Mouse (Mus musculus) kidney, postnatal 36 days (tissue): ENCODE data around the gene Arid2.
A peak's percentile ranks its signal among the peaks of the same experiment; 100 is the strongest.
"Not testable (repeated sequence)": the region's sequence is repeated elsewhere in the genome, so short reads cannot be mapped to it uniquely, and the experiment has no call there.

Experiments used
- DNase-seq, 2 experiments: peaks; one replicate each; pipeline ENCODE4 v3.0.0; 2021 to 2022; ENCODE audit warnings: mixed read lengths in 2 of 2

Gene Arid2

GRCm38 (mm10) chr15:96286015-96286934 lies 1.0 kb upstream of the Arid2 start:
- peak; percentile 97 for DNase-seq

GRCm38 (mm10) chr15:96286935-96287292 lies 404 bp upstream of the Arid2 start:
- no peak for DNase-seq

GRCm38 (mm10) chr15:96287976-96288835 lies 888 bp downstream of the Arid2 start:
- peak; percentile 36 to 71 for DNase-seq

GRCm38 (mm10) chr15:96288836-96289390 lies 1.6 kb downstream of the Arid2 start:
- DNase-seq: no peak

GRCm38 (mm10) chr15:96290001-96290400 lies 2.7 kb downstream of the Arid2 start:
- no peak for DNase-seq

GRCm38 (mm10) chr15:96293444-96293843 lies 6.1 kb downstream of the Arid2 start:
- no peak for DNase-seq

- DNase-seq: no peak
Observed at GRCm38 (mm10) chr15:96297078-96297590, 9.8 kb downstream of the Arid2 start.

GRCm38 (mm10) chr15:96297623-96298188 lies 10.4 kb downstream of the Arid2 start:
- no peak for DNase-seq

GRCm38 (mm10) chr15:96309310-96309709 lies 22.0 kb downstream of the Arid2 start:
- DNase-seq: no peak

- DNase-seq: no peak
Observed at GRCm38 (mm10) chr15:96312902-96313301, 25.6 kb downstream of the Arid2 start.

GRCm38 (mm10) chr15:96315664-96316063 lies 28.3 kb downstream of the Arid2 start:
- peak in 1 of 2 experiments; percentile 14 for DNase-seq

- DNase-seq: no peak
Observed at GRCm38 (mm10) chr15:96319335-96319734, 32.0 kb downstream of the Arid2 start.

- DNase-seq: no peak
Observed at GRCm38 (mm10) chr15:96325726-96326328, 38.5 kb downstream of the Arid2 start.

- DNase-seq: not testable (repeated sequence)
Observed at GRCm38 (mm10) chr15:96328722-96329121, 41.4 kb downstream of the Arid2 start.

GRCm38 (mm10) chr15:96330536-96330935 lies 43.2 kb downstream of the Arid2 start:
- DNase-seq: no peak

GRCm38 (mm10) chr15:96332468-96333213 lies 45.3 kb downstream of the Arid2 start:
- DNase-seq: no peak

- DNase-seq: no peak
Observed at GRCm38 (mm10) chr15:96333350-96333749, 46.0 kb downstream of the Arid2 start.

- DNase-seq: peak; percentile 37 to 51
Observed at GRCm38 (mm10) chr15:96340924-96341323, 53.6 kb downstream of the Arid2 start.

GRCm38 (mm10) chr15:96342097-96342496 lies 54.8 kb downstream of the Arid2 start:
- DNase-seq: no peak

- no peak for DNase-seq
Observed at GRCm38 (mm10) chr15:96342871-96343270, 55.6 kb downstream of the Arid2 start.

GRCm38 (mm10) chr15:96344591-96345285 lies 57.4 kb downstream of the Arid2 start:
- DNase-seq: peak in 1 of 2 experiments; percentile 3
